ENCODE assay signal across 13 mouse cellular contexts in the genomic region with DNA sequence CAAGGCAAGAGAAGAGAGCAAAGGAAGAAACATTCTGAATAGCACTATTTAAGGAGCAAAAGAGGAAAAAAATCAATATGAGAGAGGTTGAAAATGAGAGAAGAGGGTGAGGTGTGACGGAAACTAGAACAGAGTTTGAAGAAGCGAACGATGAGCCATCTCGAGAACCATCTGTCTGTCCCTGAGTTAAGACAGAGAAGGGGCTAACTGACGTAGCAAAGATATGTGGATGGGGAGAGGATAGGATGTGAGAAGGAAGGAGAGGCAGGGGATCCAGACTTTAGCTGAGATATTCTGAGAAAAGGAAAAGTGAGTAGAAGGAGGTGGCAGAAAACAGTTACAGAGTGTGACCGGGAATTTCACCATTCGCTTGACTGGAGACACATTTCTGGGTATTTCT.
"Had no signal": no experiment of that assay in that cellular context is flagged by ENCODE, and none has a peak within 500 bp of the region (broad histone marks: within the 10 kb centered on the region; RNA-seq: fewer than 3 reads in every experiment).

No protein-coding gene starts in this region.

- DNase-seq: lung, adult 18-20 months; lung, embryonic 14.5 days; lung, postnatal 10 days; lung, postnatal 4 days; midbrain, embryonic 14.5 days; retina, postnatal 1 day; right cerebral cortex, postnatal 14 days; right cerebral cortex, postnatal 4 days; spleen, adult 18-20 months; thymus, adult 2 months; thymus, postnatal 25 days; thymus, postnatal 4 days had no signal

- ATAC-seq: midbrain, embryonic 16.5 days had no signal
